Mouse (Mus musculus) embryo, embryonic 11 days (tissue): ENCODE data around the gene Hsf3.
"Not testable (repeated sequence)": the region's sequence is repeated elsewhere in the genome, so short reads cannot be mapped to it uniquely, and the experiment has no call there.

Source experiments
- DNase-seq: peaks from one replicate; pipeline ENCODE4 v3.0.0-alpha.2; 2015

Gene Hsf3

DNA sequence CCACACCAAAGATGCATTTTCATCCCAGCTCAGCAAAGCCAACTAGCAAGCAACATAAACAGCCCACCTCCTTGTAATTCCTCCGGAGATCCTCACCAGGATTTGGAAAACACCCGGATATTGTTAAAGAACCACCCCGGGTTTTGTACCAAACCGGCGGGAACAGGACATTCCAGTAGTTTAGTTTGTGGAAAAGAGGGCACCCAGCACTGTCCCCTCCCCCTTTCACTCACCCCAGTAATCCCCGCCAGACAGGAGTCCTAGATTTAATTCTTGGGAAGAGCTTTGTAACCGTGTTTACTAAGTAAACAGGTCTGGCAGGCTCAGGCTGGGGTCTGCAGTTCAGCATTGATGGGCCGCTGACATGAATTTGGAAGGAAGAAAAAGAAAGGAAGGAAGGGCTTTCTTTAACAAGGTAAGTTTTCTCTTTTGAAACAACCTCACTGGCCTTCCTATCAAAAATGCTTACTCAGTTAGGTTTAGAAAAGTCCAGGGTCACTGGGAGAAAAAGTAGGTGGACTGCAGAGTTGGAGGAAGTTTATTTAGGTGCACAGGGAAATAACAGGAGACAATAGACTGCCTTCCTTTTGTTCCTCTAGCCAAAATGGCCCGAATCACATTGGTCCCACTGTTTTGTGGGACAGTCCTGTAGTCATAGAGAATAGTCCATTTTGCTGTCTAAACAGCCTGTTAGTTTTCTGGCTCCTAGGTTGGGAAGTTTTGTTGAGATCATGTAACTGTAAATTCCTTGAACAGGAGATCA lies at the start of gene Hsf3:
Hsf3 (minus strand) TSS at position 94 of the 763 bp plus-strand sequence.
- peak; percentile 62 for DNase-seq

DNA sequence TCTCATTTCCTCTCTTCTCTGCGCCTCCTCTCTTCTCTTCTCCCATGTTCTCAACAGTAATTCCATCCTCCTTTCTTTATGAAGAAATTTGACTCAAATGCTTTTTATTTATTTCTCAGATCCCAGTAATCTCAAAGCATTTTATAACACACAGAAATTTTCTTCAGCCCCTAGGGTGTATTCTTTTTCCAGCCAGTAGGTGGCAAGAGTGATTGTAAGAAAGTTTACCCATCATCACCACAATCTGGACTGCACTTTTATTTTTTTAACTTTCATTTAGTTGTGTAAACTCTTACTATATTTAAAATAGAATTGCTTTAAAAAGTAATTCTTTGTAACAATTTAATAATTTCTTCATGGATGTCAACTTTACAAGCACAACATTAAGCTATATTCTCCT lies 45.5 kb upstream of the Hsf3 start:
- peak; percentile 2 for DNase-seq

DNA sequence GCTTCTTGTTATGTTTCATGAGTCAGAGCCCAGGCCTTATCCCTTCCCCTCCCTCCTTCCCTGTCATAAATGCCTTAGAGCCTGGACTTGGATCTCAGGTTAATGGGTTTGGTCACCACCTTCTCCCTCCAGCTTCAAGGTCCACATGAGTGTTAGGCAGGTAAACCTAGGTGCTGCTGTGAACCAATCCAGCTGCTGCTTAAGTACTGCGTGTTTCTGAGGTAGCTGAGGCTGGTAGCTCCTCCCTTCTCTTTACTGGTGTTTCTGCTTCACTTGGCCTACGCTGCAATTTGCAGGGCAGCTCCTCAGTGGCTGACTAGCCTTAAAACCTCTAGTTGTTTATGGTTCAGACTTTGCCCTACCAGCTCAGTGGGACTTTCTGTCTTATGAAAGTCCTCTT lies 945 bp downstream of the Hsf3 start, which contains the start of gene Heph:
Heph (plus strand) TSS at position 211 of the 400 bp plus-strand sequence.
- no peak for DNase-seq

DNA sequence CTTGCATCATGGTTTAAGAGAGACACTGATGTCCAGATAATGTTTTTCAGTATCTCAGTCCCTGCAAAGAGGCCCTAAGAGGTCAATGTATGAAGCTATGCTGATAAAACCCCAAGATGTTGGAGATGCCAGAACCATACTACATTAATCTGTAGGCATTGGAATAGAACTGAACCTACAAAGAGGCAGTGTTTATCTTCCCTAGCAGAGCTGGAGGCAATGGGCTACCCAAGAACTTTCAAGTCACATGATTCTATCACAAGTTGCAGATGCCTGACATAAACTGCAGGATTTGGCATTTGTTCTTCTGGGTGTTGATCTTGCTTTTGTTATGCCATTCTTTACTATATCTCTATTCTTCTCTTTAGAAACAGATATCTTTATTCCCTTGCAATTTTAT lies 36.7 kb downstream of the Hsf3 start:
- DNase-seq = no peak

DNA sequence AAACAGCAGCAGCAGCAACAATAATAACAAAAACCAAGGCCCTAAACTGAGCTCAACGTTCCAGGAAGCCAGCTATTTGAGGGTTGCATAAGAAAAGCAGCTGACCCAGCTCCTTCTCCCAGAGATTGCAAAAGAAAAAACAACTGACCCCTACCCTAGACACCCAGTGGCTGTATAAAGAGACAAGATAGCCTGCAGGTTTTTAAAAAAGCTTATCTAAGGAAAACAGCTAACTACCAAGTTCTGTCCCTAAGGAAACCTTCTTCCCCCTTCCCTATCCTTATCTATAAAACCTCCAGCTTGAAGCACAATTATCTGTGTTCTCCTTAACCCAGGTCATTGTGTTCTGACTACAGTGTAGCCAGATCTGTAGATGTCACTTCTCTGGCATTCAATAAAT lies 38.4 kb downstream of the Hsf3 start:
- DNase-seq = no peak

DNA sequence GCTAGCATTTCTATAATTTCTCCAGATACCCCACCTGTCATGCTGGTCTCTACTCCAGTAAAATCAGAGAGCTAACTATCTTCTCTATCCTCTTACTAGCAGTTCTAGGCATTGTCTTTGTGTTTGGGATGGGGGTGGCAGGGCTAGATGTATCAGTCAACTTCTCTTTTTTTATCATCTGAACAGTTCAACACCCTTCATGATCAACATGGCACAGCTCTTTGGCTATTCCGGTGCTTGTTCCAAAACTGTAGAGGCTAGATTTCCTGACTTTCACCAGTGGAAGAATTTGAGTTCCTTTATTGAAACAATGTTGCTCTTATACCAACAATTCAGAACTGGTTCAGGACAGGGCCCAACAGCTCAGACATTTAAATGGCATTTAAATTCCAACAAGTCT lies 39.1 kb downstream of the Hsf3 start:
- DNase-seq = no peak

DNA sequence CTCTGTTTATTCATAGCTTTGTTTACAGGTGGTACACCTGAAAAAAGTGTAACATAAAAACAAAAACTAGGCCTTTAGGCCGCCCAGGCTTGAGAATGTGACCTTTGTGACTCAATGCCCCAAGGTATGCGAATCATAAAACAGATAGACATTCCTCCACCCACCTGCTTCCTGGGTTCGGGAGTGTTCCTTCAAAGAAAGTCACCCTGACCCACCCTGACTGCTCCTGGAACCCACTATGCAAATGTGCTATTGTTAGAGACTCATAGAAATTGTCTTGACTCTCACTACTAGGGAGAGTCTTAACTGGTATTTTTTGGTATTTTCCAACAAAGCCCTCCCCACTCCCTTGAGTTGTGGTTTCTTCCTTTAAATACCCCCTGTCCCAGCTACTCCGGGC lies 40.7 kb downstream of the Hsf3 start:
- not testable (repeated sequence) for DNase-seq

DNA sequence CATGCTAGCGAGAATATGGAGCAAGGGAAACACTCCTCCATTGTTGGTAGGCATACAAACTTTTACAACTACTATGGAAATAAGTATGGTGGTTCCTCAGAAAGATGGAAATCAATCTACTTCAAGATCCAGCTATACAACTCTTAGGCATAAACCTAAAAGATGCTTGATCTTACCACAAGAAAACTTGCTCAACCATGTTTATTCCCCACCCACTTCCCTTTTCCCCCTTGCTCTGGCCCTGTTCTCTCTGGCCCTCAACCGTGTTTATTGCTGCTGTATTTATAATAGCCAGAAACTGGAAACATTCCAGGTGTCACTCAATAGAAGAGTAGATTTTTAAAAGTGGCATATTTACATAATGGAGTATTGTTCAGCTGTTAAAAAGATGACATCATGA lies 117.0 kb downstream of the Hsf3 start:
- DNase-seq = no peak

DNA sequence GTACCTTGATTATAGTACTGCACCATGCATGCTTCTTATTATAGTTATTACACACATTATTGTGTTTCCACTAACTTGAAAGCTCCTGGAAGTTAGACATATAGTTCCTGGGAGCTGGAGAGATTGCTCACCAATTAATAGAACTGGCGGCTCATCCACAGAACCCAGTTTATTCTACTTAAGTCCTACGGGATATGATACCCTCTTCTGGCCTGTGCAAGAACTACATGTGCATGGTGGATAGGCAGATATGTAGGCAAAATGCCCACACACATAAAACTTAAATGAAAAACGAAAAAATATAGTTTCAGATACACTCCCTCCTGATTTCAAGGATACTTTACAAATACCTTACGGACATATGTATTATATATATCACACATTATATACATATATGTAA lies 126.3 kb downstream of the Hsf3 start:
- peak; percentile 8 for DNase-seq

DNA sequence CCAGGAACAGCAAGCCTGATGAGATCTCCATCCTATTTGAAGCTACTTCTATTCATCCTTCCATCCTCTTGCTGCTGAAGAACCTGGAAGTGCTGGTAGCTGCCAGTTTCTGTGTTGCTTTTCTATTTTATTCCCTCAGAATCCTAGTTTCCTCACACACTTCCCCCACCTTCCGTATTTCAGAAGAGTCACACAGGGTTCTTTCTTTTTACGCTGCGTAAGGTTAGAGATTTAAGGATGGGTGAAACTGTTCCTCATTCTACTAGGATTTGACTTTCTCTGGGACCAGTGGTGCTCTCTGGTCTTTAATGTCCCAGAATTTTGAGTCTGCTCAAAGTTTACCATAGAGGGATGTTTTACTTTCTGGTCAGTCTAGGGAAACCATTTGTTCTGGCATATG lies 162.8 kb downstream of the Hsf3 start, which contains the start of gene Vsig4:
Vsig4 (minus strand) TSS at position 101 of the 400 bp plus-strand sequence.
- no peak for DNase-seq

DNA sequence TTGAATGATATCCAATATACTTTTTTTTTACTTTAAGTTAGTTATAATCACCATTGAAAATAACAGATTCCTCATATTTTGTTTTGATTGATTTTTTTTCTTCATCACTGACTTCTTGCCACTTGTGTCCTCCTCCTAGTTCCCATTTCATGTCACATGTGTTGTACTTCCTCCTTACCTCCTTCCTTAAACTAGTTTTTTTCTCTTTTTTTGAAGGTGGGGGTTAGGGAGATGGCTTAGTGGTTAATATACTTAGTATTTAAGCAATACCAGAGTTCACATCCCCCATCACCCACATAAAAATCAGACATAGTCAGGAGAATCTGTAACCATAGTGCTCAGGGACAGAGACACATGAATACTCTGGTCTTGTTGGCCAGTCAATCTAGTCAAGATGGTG lies 199.6 kb downstream of the Hsf3 start:
- no peak for DNase-seq
